Mouse (Mus musculus) bone marrow macrophage, adult 2 months (primary cell): ENCODE results near the gene Doc2a.

ENCODE experiments used
- CTCF ChIP-seq: IDR thresholded peaks from 2 replicates; pipeline ENCODE4 v1.5.1; 2012; ENCODE audit warnings: low read depth, mild to moderate bottlenecking, low read length, moderate library complexity
- POLR2A ChIP-seq: IDR thresholded peaks from 2 replicates; pipeline ENCODE4 v1.6.1; 2012; ENCODE audit warnings: mild to moderate bottlenecking, low read depth, low read length, borderline replicate concordance

DNA sequence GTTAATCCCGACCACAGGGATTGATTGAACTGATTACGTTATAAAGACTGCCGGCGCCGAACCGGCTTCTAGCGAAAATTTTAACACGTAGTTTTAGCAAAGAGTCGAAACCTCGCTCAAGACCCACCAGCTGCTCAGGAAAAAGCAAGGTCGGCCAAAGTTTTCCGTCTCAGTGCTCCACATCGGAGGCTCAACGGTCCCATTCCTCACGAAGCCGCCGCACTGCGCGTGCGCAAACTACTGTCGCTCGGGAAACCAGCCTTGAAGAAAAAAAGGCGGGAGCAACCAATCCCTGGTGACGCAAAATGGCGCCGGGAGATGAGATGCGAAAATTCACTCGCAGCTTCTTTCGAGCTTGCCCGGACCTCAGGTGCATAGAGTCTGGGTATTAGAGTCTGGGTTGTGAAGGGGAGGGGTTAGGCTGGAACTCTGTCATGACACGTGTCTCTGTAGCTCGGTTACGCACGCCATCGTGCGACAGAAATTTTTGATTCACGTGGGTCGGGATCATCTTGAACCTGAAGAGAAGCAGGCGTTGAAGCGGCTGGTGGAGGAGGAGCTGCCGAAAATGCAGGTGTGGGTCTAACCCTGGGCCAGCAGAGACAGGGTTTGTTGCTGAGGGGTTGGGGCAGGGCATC lies 15.1 kb downstream of the Doc2a start, which contains the start of gene Ino80e:
- TF ChIP-seq POLR2A (no peak), CTCF (no peak)
